Mouse (Mus musculus): ENCODE results near the gene Sowaha. TPM values are rescaled to one million over a fixed set of nuclear protein-coding genes. Genes with fewer than 3 reads are reported as not detected.
A peak's percentile ranks its signal among the peaks of the same experiment; 100 is the strongest.

Gene Sowaha
- polyA plus RNA-seq, 1 experiment from 2014 or later = 1.9 TPM

DNA sequence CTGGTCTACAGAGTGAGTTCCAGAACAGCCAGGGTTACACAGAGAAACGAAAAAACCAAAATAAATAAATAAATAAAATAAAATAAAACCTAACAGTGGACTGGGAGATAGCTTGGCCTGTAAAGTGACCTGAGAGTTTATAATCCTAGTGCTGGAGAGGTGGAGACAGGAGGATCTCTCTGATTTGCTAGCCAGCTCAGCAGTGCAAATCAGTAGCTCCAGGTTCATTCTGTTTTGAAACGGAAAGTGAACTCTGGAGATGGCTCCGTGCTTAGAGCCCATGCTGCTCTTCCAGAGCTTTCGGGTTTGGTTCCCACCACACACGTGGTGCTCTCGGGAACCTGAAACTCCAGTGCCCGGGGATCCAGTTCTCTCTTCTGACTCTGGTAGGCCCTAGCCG lies 32.1 kb downstream of the Sowaha start:
- Histone ChIP-seq H3K4me2 (replicated peaks) (no peak overlapping the region), H3K9ac (replicated peaks) (no peak overlapping the region), H3K27me3 (no peaks in the 10 kb centered on the region), H3K9me3 (no peaks in the 10 kb centered on the region), H3K4me3 (no peak overlapping the region), H3K36me3 (no peaks in the 10 kb centered on the region), H3K4me1 (no peaks in the 10 kb centered on the region), H3K27ac (replicated peaks) (no peak overlapping the region)
- no peak for ATAC-seq (replicated peaks)
- 88% methylated on average over 8 of the region's 8 CpGs for WGBS

DNA sequence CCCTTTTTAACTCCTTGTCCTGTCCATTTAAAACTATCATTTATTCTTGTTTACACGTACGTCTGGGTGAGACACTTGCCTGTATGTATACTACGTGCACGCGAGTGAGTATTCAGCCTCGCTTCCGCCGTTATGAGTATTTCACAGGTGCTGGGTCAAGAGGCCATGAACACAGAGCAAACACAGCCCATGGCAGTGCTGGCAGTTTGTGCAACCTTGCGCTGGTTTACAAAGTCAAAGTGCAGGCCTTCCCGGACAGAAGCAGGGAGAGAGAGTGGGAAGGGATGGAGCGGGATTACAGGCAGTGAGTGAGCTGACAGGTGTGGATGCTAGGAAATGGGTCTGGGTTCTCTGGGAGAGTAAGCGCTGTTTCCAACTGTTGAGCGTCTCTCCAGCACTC lies 33.9 kb downstream of the Sowaha start:
- Histone ChIP-seq H3K9ac (replicated peaks) (no peak overlapping the region), H3K36me3 (no peaks in the 10 kb centered on the region), H3K4me2 (replicated peaks) (no peak overlapping the region), H3K27ac (replicated peaks) (no peak overlapping the region), H3K4me3 (no peak overlapping the region), H3K9me3 (no peaks in the 10 kb centered on the region), H3K4me1 (no peaks in the 10 kb centered on the region), H3K27me3 (no peaks in the 10 kb centered on the region)
- ATAC-seq (replicated peaks) = no peak
- WGBS = 88% methylated on average over 13 of the region's 13 CpGs

GRCm38 (mm10) chr11:53445562-53445961 lies 34.5 kb downstream of the Sowaha start:
- Histone ChIP-seq H3K4me1 (no peaks in the 10 kb centered on the region), H3K4me3 (no peak overlapping the region), H3K4me2 (replicated peaks) (no peak overlapping the region), H3K9ac (replicated peaks) (no peak overlapping the region), H3K27me3 (no peaks in the 10 kb centered on the region), H3K9me3 (no peaks in the 10 kb centered on the region), H3K36me3 (no peaks in the 10 kb centered on the region), H3K27ac (replicated peaks) (no peak overlapping the region)
- ATAC-seq (replicated peaks) = no peak
- 66% methylated on average over 13 of the region's 13 CpGs for WGBS

- Histone ChIP-seq H3K27ac (replicated peaks) (no peak overlapping the region), H3K4me2 (replicated peaks) (no peak overlapping the region), H3K9ac (replicated peaks) (no peak overlapping the region), H3K4me1 (no peaks in the 10 kb centered on the region), H3K36me3 (no peaks in the 10 kb centered on the region), H3K27me3 (no peaks in the 10 kb centered on the region), H3K9me3 (no peaks in the 10 kb centered on the region), H3K4me3 (no peak overlapping the region)
- WGBS = 48% methylated on average over 6 of the region's 6 CpGs
- ATAC-seq (replicated peaks) = no peak
Measured at GRCm38 (mm10) chr11:53443861-53444260, 36.2 kb downstream of the Sowaha start.

GRCm38 (mm10) chr11:53441921-53442320 lies 38.2 kb downstream of the Sowaha start:
- Histone ChIP-seq H3K4me3 (no peak overlapping the region), H3K36me3 (no peaks in the 10 kb centered on the region), H3K27ac (replicated peaks) (no peak overlapping the region), H3K9me3 (no peaks in the 10 kb centered on the region), H3K27me3 (no peaks in the 10 kb centered on the region), H3K4me1 (no peaks in the 10 kb centered on the region), H3K9ac (replicated peaks) (no peak overlapping the region), H3K4me2 (replicated peaks) (no peak overlapping the region)
- ATAC-seq (replicated peaks) = no peak
- 60% methylated on average over 12 of the region's 12 CpGs for WGBS

DNA sequence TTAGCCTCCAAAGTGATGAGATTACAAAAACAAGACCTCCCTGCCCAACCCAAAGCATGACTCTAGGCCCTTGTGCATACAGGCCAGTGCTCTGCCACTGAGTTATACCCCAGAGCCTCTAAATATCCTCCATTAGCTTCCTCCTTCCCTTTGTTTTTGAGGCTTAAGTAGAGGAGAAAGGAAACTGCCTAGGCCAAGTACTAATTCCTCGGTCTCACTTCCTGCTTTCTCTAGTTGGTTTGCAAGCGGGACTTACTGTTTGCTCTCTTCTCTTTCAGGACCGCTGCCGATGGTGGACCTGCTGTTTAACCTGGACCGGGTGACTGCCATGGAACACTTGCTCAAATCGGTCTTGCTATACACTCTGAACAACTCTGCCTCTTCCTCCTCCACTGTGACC lies 43.7 kb downstream of the Sowaha start:
- Histone ChIP-seq H3K4me3 (no peak overlapping the region), H3K27ac (replicated peaks) (no peak overlapping the region), H3K9ac (replicated peaks) (no peak overlapping the region), H3K27me3 (no peaks in the 10 kb centered on the region), H3K4me2 (replicated peaks) (no peak overlapping the region), H3K9me3 (no peaks in the 10 kb centered on the region), H3K4me1 (peaks cover 4% of the 10 kb centered on the region), H3K36me3 (no peaks in the 10 kb centered on the region)
- 88% methylated on average over 6 of the region's 6 CpGs for WGBS
- no peak for ATAC-seq (replicated peaks)

GRCm38 (mm10) chr11:53435504-53435903 lies 44.6 kb downstream of the Sowaha start:
- no peak overlapping the region for H3K4me3 ChIP-seq
- H3K4me2 ChIP-seq (replicated peaks) = no peak overlapping the region
- ATAC-seq (replicated peaks) = no peak
- H3K4me1 ChIP-seq = peaks cover 7% of the 10 kb centered on the region
- H3K36me3 ChIP-seq = no peaks in the 10 kb centered on the region
- no peak overlapping the region for H3K9ac ChIP-seq (replicated peaks)
- no peaks in the 10 kb centered on the region for H3K27me3 ChIP-seq
- 82% methylated on average over 8 of the region's 8 CpGs for whole genome bisulfite sequencing
- H3K9me3 ChIP-seq = no peaks in the 10 kb centered on the region
- H3K27ac ChIP-seq (replicated peaks) = no peak overlapping the region

DNA sequence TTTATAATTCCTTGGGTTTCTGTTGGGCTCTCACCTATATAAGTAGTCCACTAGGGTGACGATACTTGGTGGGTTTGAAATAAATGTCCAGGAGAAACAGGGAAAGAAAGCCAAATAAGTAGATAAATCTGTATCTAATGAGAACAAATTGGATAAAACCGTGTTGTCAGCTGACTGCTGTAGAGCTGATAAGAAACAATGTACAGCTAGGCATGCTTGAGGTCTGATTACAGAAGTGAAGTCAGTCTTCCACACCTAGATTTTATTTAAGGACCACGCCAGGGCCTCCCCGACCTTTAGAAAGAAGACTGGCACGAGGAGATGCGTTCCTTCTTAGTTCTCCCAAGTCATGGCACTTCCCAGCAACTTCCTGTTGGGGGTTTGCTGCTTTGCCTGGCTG lies 47.0 kb downstream of the Sowaha start:
- peaks cover 8% of the 10 kb centered on the region for H3K36me3 ChIP-seq
- no peaks in the 10 kb centered on the region for H3K27me3 ChIP-seq
- H3K27ac ChIP-seq (replicated peaks) = no peak overlapping the region
- 75% methylated on average over 6 of the region's 6 CpGs for WGBS
- H3K9me3 ChIP-seq = no peaks in the 10 kb centered on the region
- H3K4me1 ChIP-seq = peaks cover 18% of the 10 kb centered on the region
- no peak overlapping the region for H3K4me2 ChIP-seq (replicated peaks)
- no peak for ATAC-seq (replicated peaks)
- H3K9ac ChIP-seq (replicated peaks) = no peak overlapping the region
- no peak overlapping the region for H3K4me3 ChIP-seq

DNA sequence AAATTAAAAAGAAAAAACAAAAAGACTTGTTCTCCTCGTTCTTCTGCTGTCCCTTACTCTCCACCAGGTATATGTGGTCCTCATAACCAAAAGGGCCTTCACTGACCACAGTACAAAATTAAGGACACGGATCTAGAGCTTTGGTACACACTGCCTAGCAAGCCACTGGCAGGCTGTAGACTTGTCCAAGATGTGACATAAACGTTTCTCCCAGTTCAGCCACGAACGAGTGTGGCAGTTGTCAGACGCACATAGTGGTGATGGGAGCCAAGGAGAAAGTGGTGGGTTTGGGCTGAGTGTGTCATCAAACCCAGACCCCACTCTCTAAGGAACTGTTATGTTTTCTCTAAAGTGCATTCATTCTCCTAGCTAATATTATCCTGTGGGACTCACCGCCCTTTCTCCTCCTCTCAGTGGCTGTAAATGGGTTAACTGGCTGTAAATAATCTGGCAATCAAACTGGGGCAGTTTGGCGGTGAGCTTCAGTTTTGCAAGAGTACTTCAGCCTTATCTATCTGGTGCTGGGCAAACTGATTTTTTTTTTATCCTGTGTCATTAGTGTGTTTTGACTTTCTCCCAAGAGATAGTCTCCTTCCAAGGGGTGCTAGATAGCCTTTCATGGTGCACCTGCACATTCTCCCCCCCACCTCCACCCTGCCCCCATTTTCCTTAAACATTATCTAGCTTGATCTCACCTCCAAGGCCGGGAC lies 48.6 kb downstream of the Sowaha start:
- peak overlapping the region; percentile 83 for H3K27ac ChIP-seq (replicated peaks)
- peak overlapping the region; percentile 94 for H3K4me3 ChIP-seq
- WGBS = 10% methylated on average over 9 of the region's 9 CpGs
- H3K9me3 ChIP-seq = no peaks in the 10 kb centered on the region
- peak overlapping the region; percentile 90 for H3K4me2 ChIP-seq (replicated peaks)
- no peak; the same call in 1 of the 2 replicates for ATAC-seq (replicated peaks)
- H3K4me1 ChIP-seq = peaks cover 18% of the 10 kb centered on the region
- no peaks in the 10 kb centered on the region for H3K27me3 ChIP-seq
- H3K36me3 ChIP-seq = peaks cover 8% of the 10 kb centered on the region
- H3K9ac ChIP-seq (replicated peaks) = peak overlapping the region; percentile 39

DNA sequence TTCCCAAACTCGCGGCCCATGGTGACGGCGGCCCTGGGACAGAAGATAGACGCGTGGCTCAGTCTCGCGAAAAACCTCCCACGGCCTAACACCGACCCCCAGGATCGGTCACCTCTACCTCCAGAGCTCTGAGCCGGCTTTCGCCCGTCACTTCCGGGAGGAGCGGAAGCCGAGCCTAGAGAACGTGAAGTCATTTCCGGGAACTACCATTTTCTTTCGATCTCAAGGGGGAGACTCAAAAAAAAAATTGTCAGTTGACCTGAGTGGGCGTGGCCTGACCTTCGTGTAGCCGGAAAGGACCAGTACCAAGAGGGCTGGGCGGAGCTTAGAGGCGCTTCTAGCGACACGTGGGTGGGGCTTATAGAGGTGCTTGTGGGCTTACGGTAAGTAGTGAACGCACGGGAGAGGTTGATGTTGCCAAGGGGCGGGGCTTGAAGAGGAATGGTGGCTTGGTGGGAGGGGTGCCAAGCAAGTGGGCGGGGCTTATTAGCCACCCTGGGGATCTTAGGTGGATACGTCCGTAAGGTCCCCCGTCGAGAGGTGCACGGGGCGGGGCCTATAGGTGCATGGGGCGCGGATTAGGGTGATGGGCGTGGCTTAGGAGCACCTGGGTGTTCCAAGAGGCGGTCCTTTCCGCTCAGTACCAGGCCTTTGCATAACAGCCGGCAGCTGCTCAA lies 49.3 kb downstream of the Sowaha start, which contains the start of the genes Uqcrq and Gdf9:
Uqcrq (minus strand) TSS at position 162 of the 677 bp plus-strand sequence.
Gdf9 (plus strand) TSS at position 354 of the 677 bp plus-strand sequence.
- Histone ChIP-seq H3K4me3 (peak within 1 kb of the TSS; percentile 94), H3K27ac (replicated peaks) (peak within 1 kb of the TSS; percentile 83), H3K4me1 (peaks cover 18% of the 10 kb centered on the region), H3K9me3 (no peaks in the 10 kb centered on the region), H3K9ac (replicated peaks) (peak within 1 kb of the TSS; percentile 87), H3K36me3 (peaks cover 8% of the 10 kb centered on the region), H3K4me2 (replicated peaks) (peak within 1 kb of the TSS; percentile 90), H3K27me3 (no peaks in the 10 kb centered on the region)
- peak; percentile 95 for ATAC-seq (replicated peaks)
- under 1% methylated on average over 44 of the region's 44 CpGs for WGBS

- peak overlapping the region; percentile 90 for H3K4me2 ChIP-seq (replicated peaks)
- peak overlapping the region; percentile 83 for H3K27ac ChIP-seq (replicated peaks)
- H3K27me3 ChIP-seq = no peaks in the 10 kb centered on the region
- peak; percentile 76; the same call in 1 of the 2 replicates for ATAC-seq (replicated peaks)
- peaks cover 18% of the 10 kb centered on the region for H3K4me1 ChIP-seq
- H3K36me3 ChIP-seq = peaks cover 8% of the 10 kb centered on the region
- H3K9ac ChIP-seq (replicated peaks) = peak overlapping the region; percentile 87
- peak overlapping the region; percentile 94 for H3K4me3 ChIP-seq
- H3K9me3 ChIP-seq = no peaks in the 10 kb centered on the region
- WGBS = under 1% methylated on average over 34 of the region's 34 CpGs
Measured at GRCm38 (mm10) chr11:53430300-53430669, 49.8 kb downstream of the Sowaha start.

GRCm38 (mm10) chr11:53429182-53429581 lies 50.9 kb downstream of the Sowaha start:
- Histone ChIP-seq H3K9ac (replicated peaks) (no peak overlapping the region), H3K27me3 (no peaks in the 10 kb centered on the region), H3K4me1 (peaks cover 18% of the 10 kb centered on the region), H3K36me3 (peaks cover 8% of the 10 kb centered on the region), H3K4me3 (no peak overlapping the region), H3K9me3 (no peaks in the 10 kb centered on the region), H3K4me2 (replicated peaks) (peak overlapping the region; percentile 90; the same call in 1 of the 2 replicates), H3K27ac (replicated peaks) (no peak overlapping the region)
- no peak for ATAC-seq (replicated peaks)

All from forebrain, embryonic 15.5 days (tissue).